Mouse (Mus musculus): ENCODE measurements around the gene Cntn4. TPM values are rescaled to one million over a fixed set of nuclear protein-coding genes. Genes with fewer than 3 reads are reported as not detected.
"Not testable (repeated sequence)": the region's sequence is repeated elsewhere in the genome, so short reads cannot be mapped to it uniquely, and the experiment has no call there.

Cntn4 gene
- total RNA-seq, 1 experiment from 2014 or later: not detected

DNA sequence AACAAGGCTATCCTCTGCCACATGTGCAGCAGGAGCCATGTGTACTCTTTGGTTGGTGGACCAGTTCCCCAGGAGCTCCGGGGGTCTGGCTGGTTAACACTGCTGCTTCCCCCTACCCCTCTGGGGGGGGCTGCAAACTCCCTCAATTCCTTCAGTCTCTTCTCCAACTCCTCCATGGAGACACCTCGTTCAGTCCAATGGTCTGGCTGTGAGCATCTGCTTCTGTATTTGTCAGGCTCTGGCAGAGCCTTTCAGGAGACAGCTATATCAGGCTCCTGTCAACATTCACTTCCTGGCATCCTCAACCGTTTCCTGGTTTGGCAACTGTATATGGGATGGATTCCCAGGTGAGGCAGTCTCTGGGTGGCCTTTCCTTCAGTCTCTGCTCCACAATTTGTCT lies 622.7 kb downstream of the Cntn4 start:
- ATAC-seq (replicated peaks; ENCODE audit: low read depth, poor library complexity, severe bottlenecking): no peak

DNA sequence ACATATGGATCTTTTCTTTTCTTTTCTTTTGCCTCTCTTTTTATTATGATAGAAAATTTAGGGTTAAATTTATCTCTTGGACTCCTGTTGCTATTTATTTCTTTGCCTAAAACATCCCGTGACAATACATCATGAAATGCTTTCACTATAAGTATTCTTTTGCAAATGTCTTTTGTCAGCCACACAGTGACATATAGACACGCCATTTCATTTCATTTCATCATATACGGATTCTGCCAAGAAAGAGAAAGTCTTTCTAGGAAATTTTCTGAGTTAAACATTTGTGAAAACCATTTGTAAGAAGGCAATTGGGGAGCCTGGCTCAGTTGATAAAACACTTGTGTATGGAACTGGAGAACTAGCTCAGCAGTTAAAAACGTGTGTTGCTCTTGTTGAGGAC lies 625.0 kb downstream of the Cntn4 start:
- ATAC-seq (replicated peaks; ENCODE audit: low read depth, poor library complexity, severe bottlenecking): no peak

DNA sequence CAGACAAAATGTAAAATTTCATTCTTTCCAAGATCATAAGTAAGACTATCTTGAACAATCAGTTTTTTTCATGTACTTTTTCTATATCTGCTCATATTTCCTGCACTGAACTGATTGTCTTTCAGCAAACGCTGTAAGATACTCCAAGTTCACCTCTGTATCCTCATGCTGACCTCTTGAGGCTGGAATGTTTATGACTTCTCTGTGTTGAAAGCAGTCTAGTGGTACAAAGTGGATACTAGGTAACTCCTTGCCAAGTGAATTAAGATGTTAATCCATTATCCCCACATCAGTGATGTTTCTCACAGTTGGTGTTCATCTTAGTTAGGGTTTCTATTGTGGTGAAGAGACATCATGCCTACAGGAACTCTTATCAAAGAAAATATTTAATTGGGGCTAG lies 651.5 kb downstream of the Cntn4 start:
- ATAC-seq (replicated peaks; ENCODE audit: low read depth, poor library complexity, severe bottlenecking): no peak

DNA sequence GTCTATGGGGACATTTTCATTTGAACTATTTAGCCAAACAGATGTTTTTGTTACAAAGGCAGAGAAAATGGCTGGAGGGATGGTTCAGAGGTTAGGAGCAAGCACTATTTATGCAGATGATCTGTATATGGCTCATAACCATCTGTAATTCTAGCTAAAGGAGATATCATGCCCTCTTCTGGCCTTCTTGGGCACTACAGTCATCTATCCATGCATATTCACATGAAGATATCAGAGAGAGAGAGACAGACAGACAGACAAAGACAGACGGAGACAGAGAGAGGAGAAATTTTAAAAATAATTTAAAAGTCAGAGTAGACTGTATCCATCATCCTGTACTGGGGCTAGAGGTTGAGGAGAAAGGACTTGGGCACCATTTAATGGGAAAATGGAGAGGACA lies 652.2 kb downstream of the Cntn4 start:
- no peak for ATAC-seq (replicated peaks; ENCODE audit: low read depth, poor library complexity, severe bottlenecking)

GRCm38 (mm10) chr6:106332466-106332865 lies 655.0 kb downstream of the Cntn4 start:
- no peak for ATAC-seq (replicated peaks; ENCODE audit: low read depth, poor library complexity, severe bottlenecking)

GRCm38 (mm10) chr6:106332933-106333332 lies 655.5 kb downstream of the Cntn4 start:
- ATAC-seq (replicated peaks; ENCODE audit: low read depth, poor library complexity, severe bottlenecking): no peak

- ATAC-seq (replicated peaks; ENCODE audit: low read depth, poor library complexity, severe bottlenecking): no peak
Observed at GRCm38 (mm10) chr6:106335066-106335465, 657.6 kb downstream of the Cntn4 start.

GRCm38 (mm10) chr6:106336805-106337204 lies 659.3 kb downstream of the Cntn4 start:
- no peak for ATAC-seq (replicated peaks; ENCODE audit: low read depth, poor library complexity, severe bottlenecking)

DNA sequence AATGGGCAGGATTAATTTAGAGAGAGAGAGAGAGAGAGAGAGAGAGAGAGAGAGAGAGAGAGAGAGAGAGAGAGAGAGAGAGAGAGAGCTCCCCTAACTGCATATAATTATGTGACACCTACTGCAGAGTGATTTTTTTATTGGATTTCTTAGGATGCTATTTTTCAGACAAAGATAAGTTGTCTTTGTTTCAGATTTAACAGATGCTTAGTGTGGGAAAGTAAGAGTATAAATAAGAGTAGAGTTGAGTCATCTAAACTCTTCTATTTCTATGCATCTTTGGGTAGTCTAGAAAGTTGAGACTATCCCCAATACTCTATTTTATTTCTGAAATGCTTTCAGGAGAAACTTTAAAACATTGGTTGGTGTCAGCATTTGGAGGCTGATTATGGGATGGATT lies 660.4 kb downstream of the Cntn4 start:
- no peak for ATAC-seq (replicated peaks; ENCODE audit: low read depth, poor library complexity, severe bottlenecking)

- no peak for ATAC-seq (replicated peaks; ENCODE audit: low read depth, poor library complexity, severe bottlenecking)
Observed at GRCm38 (mm10) chr6:106341114-106341513, 663.7 kb downstream of the Cntn4 start.

DNA sequence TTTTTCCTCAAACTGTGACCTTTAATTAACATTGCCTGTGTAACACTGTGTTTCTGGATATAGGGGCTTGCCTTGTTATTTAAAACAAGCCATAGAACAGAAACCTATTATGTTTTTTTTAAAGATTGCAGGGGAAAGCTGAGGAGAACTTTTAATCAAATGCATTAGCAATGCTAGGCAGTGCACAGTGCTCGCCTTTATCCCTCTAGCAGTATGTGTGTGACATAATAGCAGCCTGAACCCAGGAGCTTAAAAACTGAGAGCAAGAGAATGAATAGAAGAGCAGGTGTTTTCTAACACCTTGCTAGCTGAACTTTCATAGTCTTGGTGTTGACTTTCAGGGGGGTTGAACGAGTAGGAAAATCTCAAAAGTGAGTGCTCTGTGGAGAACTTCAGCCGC lies 672.6 kb downstream of the Cntn4 start:
- ATAC-seq (replicated peaks; ENCODE audit: low read depth, poor library complexity, severe bottlenecking): no peak

DNA sequence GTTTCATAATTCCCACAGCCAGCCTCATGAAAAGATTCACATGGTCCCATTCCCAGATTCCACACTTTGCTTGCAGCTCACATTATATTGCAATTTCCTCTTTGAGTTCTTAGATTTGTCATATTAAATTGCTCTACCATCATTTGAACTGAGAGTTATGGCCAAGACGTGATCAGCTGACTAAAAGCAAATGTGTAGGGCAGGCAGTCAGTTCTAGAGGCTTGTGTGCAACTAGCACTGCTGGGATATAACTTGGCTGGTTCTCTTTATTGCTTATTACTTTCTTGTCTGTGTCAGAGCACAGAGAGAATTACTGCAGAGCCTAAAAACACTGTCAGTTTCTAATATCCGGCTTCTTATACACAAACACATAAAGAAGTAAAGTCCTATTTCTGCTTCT lies 673.9 kb downstream of the Cntn4 start:
- ATAC-seq (replicated peaks; ENCODE audit: low read depth, poor library complexity, severe bottlenecking): no peak

GRCm38 (mm10) chr6:106358801-106359200 lies 681.3 kb downstream of the Cntn4 start:
- ATAC-seq (replicated peaks; ENCODE audit: low read depth, poor library complexity, severe bottlenecking): not testable (repeated sequence)

DNA sequence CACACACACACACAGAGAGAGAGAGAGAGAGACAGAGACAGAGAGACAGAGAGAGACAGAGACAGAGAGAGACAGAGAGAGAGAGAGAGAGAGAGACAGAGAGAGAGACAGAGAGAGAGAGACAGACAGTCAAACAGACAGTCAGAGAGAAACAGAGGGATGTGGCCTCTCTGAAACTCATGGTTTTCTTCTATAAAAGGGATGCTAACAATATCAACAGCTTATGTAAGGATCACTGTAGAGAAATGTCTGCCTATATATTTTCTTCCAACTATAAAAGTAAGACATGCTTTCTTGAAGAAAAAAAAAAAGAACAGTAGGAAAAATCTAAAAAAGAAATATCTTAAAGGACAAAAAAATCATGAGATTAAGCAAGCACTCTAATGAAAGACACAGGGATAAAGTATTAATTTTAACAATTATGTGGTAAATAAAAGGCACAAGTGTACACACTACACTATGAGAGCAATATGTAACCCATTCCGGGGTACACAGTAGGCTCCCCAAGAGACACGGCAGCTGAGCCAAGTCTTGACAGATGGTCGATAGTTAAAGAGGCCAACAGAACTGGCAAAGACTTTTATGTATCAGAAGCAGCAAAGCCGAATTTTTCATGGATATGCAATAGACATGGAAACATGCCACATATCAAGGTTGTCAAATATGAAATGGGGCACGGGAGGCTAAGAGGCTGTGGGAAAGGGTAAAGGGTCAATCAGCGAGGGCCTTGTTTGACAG lies 704.0 kb downstream of the Cntn4 start:
- no peak for ATAC-seq (replicated peaks; ENCODE audit: low read depth, poor library complexity, severe bottlenecking)

- ATAC-seq (replicated peaks; ENCODE audit: low read depth, poor library complexity, severe bottlenecking): no peak
Observed at GRCm38 (mm10) chr6:106387833-106388406, 710.5 kb downstream of the Cntn4 start.

GRCm38 (mm10) chr6:106408014-106408413 lies 730.6 kb downstream of the Cntn4 start:
- no peak for ATAC-seq (replicated peaks; ENCODE audit: low read depth, poor library complexity, severe bottlenecking)

- no peak for ATAC-seq (replicated peaks; ENCODE audit: low read depth, poor library complexity, severe bottlenecking)
Observed at GRCm38 (mm10) chr6:106408634-106409033, 731.2 kb downstream of the Cntn4 start.

DNA sequence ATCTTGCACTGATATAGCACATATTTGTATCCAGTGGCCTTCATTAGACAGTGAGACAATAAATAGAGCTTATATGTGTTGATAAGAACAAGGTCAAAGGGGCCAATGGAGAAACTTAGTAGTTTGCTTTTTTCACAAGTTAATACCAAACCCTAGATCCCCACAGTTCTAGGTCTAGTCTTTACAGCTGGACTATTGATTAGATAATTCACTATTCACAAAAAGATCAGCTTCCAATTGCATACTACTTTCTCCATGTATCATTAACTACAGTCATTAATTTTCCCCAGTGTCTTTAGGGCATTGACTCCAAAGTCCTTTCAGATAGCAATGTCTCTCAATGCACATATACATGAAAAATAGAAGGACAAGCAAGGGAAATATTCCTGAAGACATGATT lies 745.5 kb downstream of the Cntn4 start:
- ATAC-seq (replicated peaks; ENCODE audit: low read depth, poor library complexity, severe bottlenecking): no peak

DNA sequence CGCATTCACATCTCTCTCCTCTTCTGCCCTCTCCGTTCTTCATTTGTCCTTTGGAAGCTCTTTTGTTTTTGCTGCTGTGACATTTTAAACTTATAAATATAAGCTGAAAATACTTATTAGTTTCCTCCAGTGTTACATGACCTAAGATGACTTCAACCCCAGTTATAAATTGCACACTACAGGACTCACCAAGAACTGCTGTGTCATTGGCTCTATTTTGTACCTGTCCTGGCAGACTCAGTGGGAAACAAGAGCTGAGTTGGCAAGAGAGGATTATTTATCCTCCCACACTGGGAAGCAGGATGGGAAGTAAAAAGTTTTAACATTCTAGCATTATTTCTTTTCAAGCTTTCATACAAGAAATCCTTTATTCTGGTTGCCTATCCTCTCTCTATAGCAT lies 746.0 kb downstream of the Cntn4 start:
- no peak for ATAC-seq (replicated peaks; ENCODE audit: low read depth, poor library complexity, severe bottlenecking)

DNA sequence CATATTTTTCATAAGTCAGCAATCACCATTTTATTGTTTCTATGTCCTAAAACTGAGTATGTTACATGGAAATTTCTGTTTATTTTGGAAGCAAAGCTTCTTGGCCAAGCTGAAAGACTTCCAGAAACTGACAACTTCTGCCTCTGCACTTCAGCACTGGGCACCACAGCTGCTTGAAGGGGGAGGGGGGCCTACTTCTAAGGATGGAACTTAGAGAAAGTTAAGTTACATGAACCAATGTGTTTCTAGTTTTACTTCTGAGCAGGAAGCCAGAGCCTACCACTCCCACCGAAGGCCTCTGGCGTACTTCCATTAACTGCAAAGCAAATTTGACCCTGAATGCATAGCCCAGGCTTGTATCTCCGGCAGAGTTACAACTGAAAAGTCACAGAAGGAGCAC lies 749.2 kb downstream of the Cntn4 start:
- no peak for ATAC-seq (replicated peaks; ENCODE audit: low read depth, poor library complexity, severe bottlenecking)

- ATAC-seq (replicated peaks; ENCODE audit: low read depth, poor library complexity, severe bottlenecking): no peak
Observed at GRCm38 (mm10) chr6:106431466-106431865, 754.0 kb downstream of the Cntn4 start.

DNA sequence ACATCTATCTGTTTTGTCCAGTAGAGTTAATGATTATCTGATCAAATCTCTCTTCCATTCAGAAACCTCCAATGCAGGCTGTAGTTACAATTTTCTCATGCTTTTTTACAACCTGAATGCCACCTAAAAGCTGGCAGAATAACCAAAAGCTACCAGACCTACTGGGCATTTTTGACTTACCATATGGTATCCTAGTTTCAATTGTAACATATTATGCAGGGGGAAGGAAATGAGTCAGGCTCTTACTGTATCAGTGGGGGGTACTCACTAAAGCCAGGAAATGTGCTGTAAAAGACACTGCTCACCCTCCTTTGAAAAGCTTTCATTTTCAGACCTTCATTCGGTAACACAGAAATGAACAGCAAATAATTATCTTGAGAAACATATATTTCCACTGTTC lies 763.3 kb downstream of the Cntn4 start:
- ATAC-seq (replicated peaks; ENCODE audit: low read depth, poor library complexity, severe bottlenecking): 0 out of 2 replicates have a peak, but pooled peaks have one; percentile 39

All from common myeloid progenitor, adult 5-6 weeks (primary cell).